Mouse (Mus musculus) brain, adult 2 months (tissue): ENCODE measurements around the gene Pik3ca.
A peak's percentile ranks its signal among the peaks of the same experiment; 100 is the strongest.

ENCODE experiments used
- DNase-seq: peaks from one replicate; pipeline ENCODE4 v3.0.0; 2011; ENCODE audit warnings: low read depth, low spot score

Gene Pik3ca

GRCm38 (mm10) chr3:32441710-32442109 lies 44.2 kb downstream of the Pik3ca start:
- no peak for DNase-seq

- peak; percentile 19 for DNase-seq
Measured at GRCm38 (mm10) chr3:32454329-32455021, 57.0 kb downstream of the Pik3ca start.

- peak; percentile 57 for DNase-seq
Measured at GRCm38 (mm10) chr3:32459777-32460176, 62.3 kb downstream of the Pik3ca start.

- DNase-seq: no peak
Measured at GRCm38 (mm10) chr3:32467321-32467720, 69.8 kb downstream of the Pik3ca start.

- DNase-seq: no peak
Measured at GRCm38 (mm10) chr3:32468411-32468810, 70.9 kb downstream of the Pik3ca start.

GRCm38 (mm10) chr3:32470449-32470848 lies 73.0 kb downstream of the Pik3ca start:
- DNase-seq: no peak

GRCm38 (mm10) chr3:32471098-32471497 lies 73.6 kb downstream of the Pik3ca start:
- DNase-seq: peak; percentile 79

- no peak for DNase-seq
Measured at GRCm38 (mm10) chr3:32472191-32472900, 74.9 kb downstream of the Pik3ca start.

- DNase-seq: no peak
Measured at GRCm38 (mm10) chr3:32473184-32473583, 75.7 kb downstream of the Pik3ca start.

- no peak for DNase-seq
Measured at GRCm38 (mm10) chr3:32479961-32480360, 82.5 kb downstream of the Pik3ca start.

GRCm38 (mm10) chr3:32483035-32483434 lies 85.6 kb downstream of the Pik3ca start:
- DNase-seq: no peak

- no peak for DNase-seq
Measured at GRCm38 (mm10) chr3:32486543-32486942, 89.1 kb downstream of the Pik3ca start.

GRCm38 (mm10) chr3:32488172-32488571 lies 90.7 kb downstream of the Pik3ca start:
- no peak for DNase-seq

GRCm38 (mm10) chr3:32490076-32490927 lies 92.8 kb downstream of the Pik3ca start:
- no peak for DNase-seq

GRCm38 (mm10) chr3:32490928-32491315 lies 93.5 kb downstream of the Pik3ca start:
- DNase-seq: no peak

GRCm38 (mm10) chr3:32492097-32493090 lies 94.9 kb downstream of the Pik3ca start, which contains the start of gene Kcnmb3:
Gene Kcnmb3 (minus strand): TSS chr3:32492231.
- DNase-seq: no peak

- no peak for DNase-seq
Measured at GRCm38 (mm10) chr3:32494387-32495087, 97.1 kb downstream of the Pik3ca start.

- no peak for DNase-seq
Measured at GRCm38 (mm10) chr3:32495088-32495770, 97.8 kb downstream of the Pik3ca start.

GRCm38 (mm10) chr3:32495856-32496710 lies 98.6 kb downstream of the Pik3ca start:
- DNase-seq: no peak
